Mouse (Mus musculus): Measurements from ENCODE around the gene Nfasc. TPM values are rescaled to one million over a fixed set of nuclear protein-coding genes. Genes with fewer than 3 reads are reported as not detected.

Nfasc gene
- polyA plus RNA-seq, 1 experiment, result 0.49 TPM

DNA sequence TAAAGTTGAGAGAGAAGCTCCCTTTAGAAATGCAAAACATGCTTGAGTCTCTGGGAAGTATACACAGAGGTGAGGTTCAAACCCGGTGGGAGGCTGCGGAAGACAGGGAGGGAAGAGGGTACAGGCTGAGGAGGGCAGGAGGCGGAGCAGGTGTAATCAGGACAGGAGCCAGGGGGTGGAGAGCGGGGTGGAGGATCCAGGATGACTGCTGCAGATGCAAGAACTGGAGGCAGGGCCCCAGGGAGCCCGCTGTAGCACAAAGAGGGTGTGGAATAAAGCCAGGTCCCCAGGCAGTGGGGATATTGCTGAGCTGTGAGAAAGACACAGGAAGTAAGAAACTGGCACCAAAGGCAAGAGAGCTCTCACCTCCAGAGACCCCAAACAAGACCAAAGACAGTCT, 38.1 kb downstream of the Nfasc start:
- H3K27me3 ChIP-seq (ENCODE audit: control insufficient read depth, insufficient read depth, low read length), result no peaks in the 10 kb centered on the region
- no peak overlapping the region for H3K27ac ChIP-seq (ENCODE audit: control insufficient read depth, insufficient read depth, low read depth, low read length)
- TF ChIP-seq POLR2A (IDR thresholded peaks at IDR 0.05; ENCODE audit: control insufficient read depth, low read depth, low read length), result no peak
- no peak for TF ChIP-seq CTCF (IDR thresholded peaks at IDR 0.05; ENCODE audit: control insufficient read depth, insufficient read depth, insufficient replicate concordance, low read depth, low read length)
- no peak overlapping the region for H3K4me3 ChIP-seq (ENCODE audit: control insufficient read depth, low read depth, low read length)
- H3K36me3 ChIP-seq (ENCODE audit: control insufficient read depth, insufficient read depth, low read length), result no peaks in the 10 kb centered on the region
- no peaks in the 10 kb centered on the region for H3K4me1 ChIP-seq (ENCODE audit: control insufficient read depth, insufficient read depth, low read length)

DNA sequence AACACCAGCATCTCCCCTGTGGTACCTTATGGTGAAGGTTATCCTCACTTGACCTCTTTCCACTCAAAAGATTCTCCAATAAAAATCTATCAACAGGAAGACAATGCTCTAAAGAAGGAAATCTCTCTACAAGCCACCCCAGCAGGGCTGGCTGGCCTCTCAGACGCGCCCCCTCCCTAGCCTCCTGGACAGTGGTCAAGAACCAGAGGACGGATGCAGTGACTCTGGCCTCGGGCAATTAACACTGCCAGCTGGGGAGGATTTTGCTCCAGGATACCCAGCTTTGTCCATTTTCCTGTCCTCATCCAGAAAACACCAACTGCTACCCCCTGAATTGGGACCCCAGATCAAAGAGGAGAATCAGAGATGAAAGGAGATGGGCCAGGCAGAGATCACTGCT, 44.7 kb downstream of the Nfasc start:
- TF ChIP-seq POLR2A (IDR thresholded peaks at IDR 0.05; ENCODE audit: control insufficient read depth, low read depth, low read length), result no peak
- no peak for TF ChIP-seq CTCF (IDR thresholded peaks at IDR 0.05; ENCODE audit: control insufficient read depth, insufficient read depth, insufficient replicate concordance, low read depth, low read length)
- no peak overlapping the region for H3K4me3 ChIP-seq (ENCODE audit: control insufficient read depth, low read depth, low read length)
- H3K4me1 ChIP-seq (ENCODE audit: control insufficient read depth, insufficient read depth, low read length), result no peaks in the 10 kb centered on the region; the same call in 1 of the 2 replicates
- no peaks in the 10 kb centered on the region for H3K27me3 ChIP-seq (ENCODE audit: control insufficient read depth, insufficient read depth, low read length)
- H3K27ac ChIP-seq (ENCODE audit: control insufficient read depth, insufficient read depth, low read depth, low read length), result no peak overlapping the region
- H3K36me3 ChIP-seq (ENCODE audit: control insufficient read depth, insufficient read depth, low read length), result no peaks in the 10 kb centered on the region

DNA sequence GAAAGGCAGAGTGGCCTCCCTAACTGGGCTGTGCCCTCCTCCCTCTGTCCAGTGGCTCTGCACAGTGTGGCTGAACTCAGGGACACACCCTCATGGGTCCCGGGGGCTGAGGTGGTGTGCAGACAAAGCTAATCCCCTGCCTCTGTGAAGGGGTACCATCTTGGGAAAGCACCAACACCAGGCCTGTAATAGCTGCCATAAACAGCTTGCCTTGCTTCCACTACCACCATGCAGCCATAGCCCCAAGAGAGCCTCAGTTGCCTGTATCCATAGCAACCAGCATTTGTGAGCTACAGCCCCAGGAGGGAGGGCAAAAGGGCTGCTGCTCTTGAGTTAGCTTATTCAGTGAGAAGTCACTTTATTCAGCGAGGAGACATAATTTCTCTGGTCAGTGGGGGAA, 45.4 kb downstream of the Nfasc start:
- Histone ChIP-seq H3K36me3 (ENCODE audit: control insufficient read depth, insufficient read depth, low read length) (no peaks in the 10 kb centered on the region), H3K4me1 (ENCODE audit: control insufficient read depth, insufficient read depth, low read length) (no peaks in the 10 kb centered on the region; the same call in 1 of the 2 replicates), H3K4me3 (ENCODE audit: control insufficient read depth, low read depth, low read length) (no peak overlapping the region), H3K27ac (ENCODE audit: control insufficient read depth, insufficient read depth, low read depth, low read length) (no peak overlapping the region), H3K27me3 (ENCODE audit: control insufficient read depth, insufficient read depth, low read length) (no peaks in the 10 kb centered on the region)
- TF ChIP-seq CTCF (IDR thresholded peaks at IDR 0.05; ENCODE audit: control insufficient read depth, insufficient read depth, insufficient replicate concordance, low read depth, low read length) (no peak), POLR2A (IDR thresholded peaks at IDR 0.05; ENCODE audit: control insufficient read depth, low read depth, low read length) (no peak)

DNA sequence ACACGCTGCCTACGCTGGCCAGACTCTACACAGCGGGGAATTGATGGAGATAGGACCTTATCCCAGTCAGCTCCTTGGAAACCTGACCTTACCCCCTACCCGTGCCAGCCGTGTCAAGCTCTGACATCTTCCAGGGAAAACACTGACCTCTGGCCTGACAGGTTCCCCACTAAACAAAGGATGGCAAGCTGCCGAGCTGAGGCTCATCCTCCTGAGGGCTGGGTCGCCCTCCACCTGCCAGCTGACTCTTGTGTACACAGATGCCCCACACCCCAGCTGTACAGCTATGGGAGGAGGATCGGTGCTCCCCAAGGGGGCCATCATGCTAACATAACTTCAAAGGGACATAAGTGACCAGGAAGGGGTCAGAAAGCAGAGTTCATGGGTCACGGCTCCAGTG, 47.6 kb downstream of the Nfasc start:
- TF ChIP-seq POLR2A (IDR thresholded peaks at IDR 0.05; ENCODE audit: control insufficient read depth, low read depth, low read length), result no peak
- no peaks in the 10 kb centered on the region for H3K27me3 ChIP-seq (ENCODE audit: control insufficient read depth, insufficient read depth, low read length)
- H3K27ac ChIP-seq (ENCODE audit: control insufficient read depth, insufficient read depth, low read depth, low read length), result no peak overlapping the region
- H3K4me1 ChIP-seq (ENCODE audit: control insufficient read depth, insufficient read depth, low read length), result no peaks in the 10 kb centered on the region; the same call in 1 of the 2 replicates
- no peak overlapping the region for H3K4me3 ChIP-seq (ENCODE audit: control insufficient read depth, low read depth, low read length)
- H3K36me3 ChIP-seq (ENCODE audit: control insufficient read depth, insufficient read depth, low read length), result no peaks in the 10 kb centered on the region

DNA sequence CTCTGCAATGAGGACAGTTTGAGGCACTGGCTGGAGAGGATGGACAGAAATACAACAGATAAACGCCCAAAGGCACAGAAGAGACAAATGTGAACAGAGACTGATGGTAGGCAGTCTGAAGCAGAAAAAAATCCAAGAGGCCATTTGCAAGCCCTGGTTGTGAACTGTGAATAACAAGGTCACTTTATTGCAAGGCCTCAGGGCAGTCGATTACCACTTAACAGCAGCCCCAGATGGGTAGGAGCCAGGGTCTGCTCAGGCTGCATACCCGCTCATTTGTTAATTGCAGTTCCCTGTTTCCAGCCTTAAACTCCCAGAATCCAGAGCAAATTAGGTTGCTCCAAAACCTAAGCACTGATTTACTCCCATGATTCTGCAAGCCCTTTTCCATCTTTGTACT, 52.4 kb downstream of the Nfasc start:
- H3K27ac ChIP-seq (ENCODE audit: control insufficient read depth, insufficient read depth, low read depth, low read length), result no peak overlapping the region

DNA sequence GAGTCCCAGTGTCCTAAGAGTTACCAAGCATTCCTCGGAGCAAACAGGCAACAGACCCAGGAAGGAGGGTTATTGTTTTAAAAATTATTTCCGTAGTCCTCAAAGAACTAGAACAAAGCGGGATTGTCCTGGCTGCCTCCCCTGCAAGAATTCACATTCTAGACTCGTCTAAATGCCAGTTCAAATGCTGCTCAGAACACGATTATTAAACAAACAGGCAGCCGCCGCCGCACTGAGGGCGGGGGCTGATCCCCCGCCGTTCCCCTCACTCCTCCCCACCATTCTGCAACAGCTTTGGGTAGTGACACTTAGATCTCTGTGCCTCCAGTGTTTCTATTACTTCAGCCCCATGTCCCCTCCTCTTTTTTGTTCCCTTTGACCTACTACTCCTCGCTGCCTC, 62.7 kb downstream of the Nfasc start:
- TF ChIP-seq CTCF (IDR thresholded peaks at IDR 0.05; ENCODE audit: control insufficient read depth, insufficient read depth, insufficient replicate concordance, low read depth, low read length) (no peak), POLR2A (IDR thresholded peaks at IDR 0.05; ENCODE audit: control insufficient read depth, low read depth, low read length) (no peak)

More for the DNA sequence above, 52.4 kb downstream of the Nfasc start:
- Histone ChIP-seq H3K27me3 (ENCODE audit: control insufficient read depth, insufficient read depth, low read length) (no peaks in the 10 kb centered on the region), H3K4me1 (ENCODE audit: control insufficient read depth, insufficient read depth, low read length) (peaks cover 3% of the 10 kb centered on the region; the same call in 1 of the 2 replicates), H3K36me3 (ENCODE audit: control insufficient read depth, insufficient read depth, low read length) (no peaks in the 10 kb centered on the region), H3K4me3 (ENCODE audit: control insufficient read depth, low read depth, low read length) (no peak overlapping the region)
- TF ChIP-seq POLR2A (IDR thresholded peaks at IDR 0.05; ENCODE audit: control insufficient read depth, low read depth, low read length), result no peak
- TF ChIP-seq CTCF (IDR thresholded peaks at IDR 0.05; ENCODE audit: control insufficient read depth, insufficient read depth, insufficient replicate concordance, low read depth, low read length), result no peak

DNA sequence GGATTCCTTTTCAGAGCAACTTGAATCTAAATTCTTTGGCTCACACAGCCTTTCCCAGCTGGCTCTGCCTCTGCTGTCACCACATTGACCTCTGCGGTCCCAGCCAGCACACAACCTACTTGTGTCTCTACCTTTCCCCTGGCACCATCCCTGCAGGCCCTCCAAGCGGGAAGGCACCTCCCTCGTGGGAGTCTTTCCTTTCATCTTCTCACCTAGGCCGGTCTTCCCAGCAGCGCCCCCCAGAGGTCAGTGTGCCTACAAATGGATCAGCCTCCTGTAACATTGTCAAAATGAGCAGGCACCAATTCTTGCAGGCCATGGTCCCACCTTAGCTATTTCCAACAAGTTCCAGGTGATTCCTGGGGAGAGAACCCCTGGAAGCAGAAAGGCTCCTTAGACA, 63.5 kb downstream of the Nfasc start:
- no peaks in the 10 kb centered on the region for H3K27me3 ChIP-seq (ENCODE audit: control insufficient read depth, insufficient read depth, low read length)
- H3K36me3 ChIP-seq (ENCODE audit: control insufficient read depth, insufficient read depth, low read length), result no peaks in the 10 kb centered on the region
- no peaks in the 10 kb centered on the region for H3K4me1 ChIP-seq (ENCODE audit: control insufficient read depth, insufficient read depth, low read length)
- TF ChIP-seq CTCF (IDR thresholded peaks at IDR 0.05; ENCODE audit: control insufficient read depth, insufficient read depth, insufficient replicate concordance, low read depth, low read length) (peak; percentile 39; the same call in 1 of the 2 replicates), POLR2A (IDR thresholded peaks at IDR 0.05; ENCODE audit: control insufficient read depth, low read depth, low read length) (no peak)
- no peak overlapping the region for H3K4me3 ChIP-seq (ENCODE audit: control insufficient read depth, low read depth, low read length)
- H3K27ac ChIP-seq (ENCODE audit: control insufficient read depth, insufficient read depth, low read depth, low read length), result no peak overlapping the region

More for the DNA sequence above, 62.7 kb downstream of the Nfasc start:
- Histone ChIP-seq H3K4me1 (ENCODE audit: control insufficient read depth, insufficient read depth, low read length) (no peaks in the 10 kb centered on the region), H3K36me3 (ENCODE audit: control insufficient read depth, insufficient read depth, low read length) (no peaks in the 10 kb centered on the region), H3K27ac (ENCODE audit: control insufficient read depth, insufficient read depth, low read depth, low read length) (no peak overlapping the region), H3K4me3 (ENCODE audit: control insufficient read depth, low read depth, low read length) (no peak overlapping the region), H3K27me3 (ENCODE audit: control insufficient read depth, insufficient read depth, low read length) (no peaks in the 10 kb centered on the region)

DNA sequence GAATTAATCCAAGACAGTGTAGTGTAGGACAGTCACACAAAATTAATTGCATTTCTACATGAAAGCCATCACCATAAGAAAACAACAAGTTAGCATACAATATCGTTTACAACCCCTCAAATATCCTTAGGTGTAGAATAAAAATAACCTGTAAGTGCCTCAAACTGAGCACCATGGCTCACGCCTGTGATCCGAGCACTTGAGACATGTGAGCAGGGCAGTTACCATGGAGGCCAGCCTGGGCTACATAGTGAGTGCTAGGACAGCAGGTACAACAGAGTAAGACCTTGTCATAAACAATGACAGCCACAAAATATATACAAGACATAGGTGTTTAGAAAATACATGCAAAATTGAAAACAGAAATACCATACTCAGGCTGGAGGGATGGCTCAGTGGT, 68.9 kb downstream of the Nfasc start:
- no peaks in the 10 kb centered on the region for H3K27me3 ChIP-seq (ENCODE audit: control insufficient read depth, insufficient read depth, low read length)
- H3K4me1 ChIP-seq (ENCODE audit: control insufficient read depth, insufficient read depth, low read length), result no peaks in the 10 kb centered on the region
- no peak overlapping the region for H3K27ac ChIP-seq (ENCODE audit: control insufficient read depth, insufficient read depth, low read depth, low read length)
- no peak overlapping the region for H3K4me3 ChIP-seq (ENCODE audit: control insufficient read depth, low read depth, low read length)
- no peaks in the 10 kb centered on the region for H3K36me3 ChIP-seq (ENCODE audit: control insufficient read depth, insufficient read depth, low read length)
- TF ChIP-seq CTCF (IDR thresholded peaks at IDR 0.05; ENCODE audit: control insufficient read depth, insufficient read depth, insufficient replicate concordance, low read depth, low read length), result no peak
- TF ChIP-seq POLR2A (IDR thresholded peaks at IDR 0.05; ENCODE audit: control insufficient read depth, low read depth, low read length), result no peak
